Mouse (Mus musculus) megakaryocyte, embryonic 14.5 days (primary cell): ENCODE results near the gene Adipor1.

Experiments
- FLI1 ChIP-seq: IDR thresholded peaks from 2 replicates; pipeline ENCODE4 v1.6.1; 2012; ENCODE audit warnings: low read length, inconsistent platforms, mixed read lengths
- GATA1 ChIP-seq: IDR thresholded peaks from 3 replicates; pipeline ENCODE4 v1.6.1; 2012; ENCODE audit warnings: mixed read lengths, low read length, inconsistent platforms, borderline replicate concordance

- TF ChIP-seq GATA1 (no peak), FLI1 (no peak)
Observed at GRCm38 (mm10) chr1:134433002-134433401, 17.8 kb downstream of the Adipor1 start.
